Mouse (Mus musculus): ENCODE measurements around the gene Gm38100.

The Gm38100 gene

DNA sequence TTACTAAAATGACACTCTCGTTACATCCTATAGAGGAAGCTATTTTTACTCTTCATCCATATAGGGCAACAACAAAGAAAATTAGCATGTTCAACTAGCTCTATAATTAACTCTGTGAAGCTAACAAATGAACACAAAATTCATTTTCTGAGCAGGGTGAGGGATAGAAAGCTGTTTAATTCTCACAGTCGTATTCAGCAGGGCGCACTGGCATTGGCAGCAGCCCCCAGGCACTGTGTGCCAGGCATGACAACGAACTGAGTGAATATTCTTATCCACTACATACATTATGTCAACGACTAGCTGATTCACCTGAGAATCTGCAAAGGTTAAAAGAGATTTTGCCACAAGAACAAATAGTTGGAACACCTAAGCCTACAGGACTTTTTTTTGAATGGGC lies 50.6 kb downstream of the Gm38100 start:
- no peak for DNase-seq

Measured in right cerebral cortex, postnatal 25 days (tissue).